ENCODE assay signal across 31 mouse cellular contexts in genomic region chr10:3321406-3321805, GRCm38 (mm10). TPM values are rescaled to one million over a fixed set of nuclear protein-coding genes. Genes with fewer than 3 reads are reported as not detected.
A peak's percentile ranks its signal among the peaks of the same experiment; 100 is the strongest.
DNase-seq lines count a peak whose midpoint lies in the region; TF ChIP-seq lines count a peak whose summit lies in the region.
"Had no signal": no experiment of that assay in that cellular context is flagged by ENCODE, and none has a peak within 500 bp of the region (broad histone marks: within the 10 kb centered on the region; RNA-seq: fewer than 3 reads in every experiment).

No protein-coding gene starts in this region.

- DNase-seq in adrenal gland, adult 2 months: peak; percentile 8
- DNase-seq in adrenal gland, adult 8-10 months: no peak
- DNase-seq in 3134 (ENCODE audit: extremely low read depth, insufficient read length, low spot score) (peak; percentile 56), NIH3T3 (ENCODE audit: low read depth) (peak; percentile 9)
- DNase-seq in fat pad, adult 2 months (ENCODE audit: extremely low read depth, low read depth, low spot score): peak; percentile 67
- no peak for DNase-seq in gastrocnemius, adult 2 months
- no peak for DNase-seq in kidney, postnatal 36 days
- no peak for DNase-seq in right cerebral cortex, postnatal 25 days
- DNase-seq: adrenal gland, postnatal 14 days; cerebellum, adult 11 months; cerebellum, adult 2 months; cerebellum, adult 9-11 months; cerebellum, postnatal 25 days; gastrocnemius, postnatal 14 days; heart, postnatal 10 days; heart, postnatal 4 days; kidney, adult 18-20 months had no signal

- TF ChIP-seq CTCF in gastrocnemius, adult 2 months (IDR thresholded peaks at IDR 0.05): no peak

- intact Hi-C loops in gastrocnemius, adult 2 months (cut with DNase I): no loop called here

- H3K4me3 ChIP-seq in gastrocnemius, adult 2 months: no peak overlapping the region
- H3K4me3 ChIP-seq: embryonic facial prominence, embryonic 12.5 days; embryonic facial prominence, embryonic 15.5 days; forebrain, embryonic 12.5 days; forebrain, embryonic 15.5 days; heart, embryonic 12.5 days; heart, embryonic 15.5 days had no signal

- H3K27ac ChIP-seq in gastrocnemius, adult 2 months: no peak overlapping the region
- H3K27ac ChIP-seq: embryonic facial prominence, embryonic 12.5 days; embryonic facial prominence, embryonic 15.5 days; forebrain, embryonic 12.5 days; forebrain, embryonic 15.5 days; heart, embryonic 15.5 days; hindbrain, embryonic 14.5 days; hindbrain, postnatal 0 days had no signal

RNA-seq across cellular contexts. Expression of gene Ppp1r14c, which starts 44.5 kb away (rescaled TPM):
- total RNA-seq in adrenal gland, adult 2 months (2021): 10 to 100 TPM in 1 of 2 experiments, 1 to 10 TPM in 1; 8.6 to 15.5 TPM
- polyA plus RNA-seq in adrenal gland, adult 2 months (2012; rRNA removed): 7.7 and 10.4 TPM in 2 replicates
- 10 to 100 TPM in 2 of 4 experiments, 1 to 10 TPM in 2; 5.5 to 33.1 (median 13.5) TPM for total RNA-seq in adrenal gland, adult 8-10 months (2022)
- 10 to 100 TPM; 78.5 to 82.6 TPM for total RNA-seq in gastrocnemius, adult 2 months (2021)
- total RNA-seq: common myeloid progenitor, adult 5-6 weeks had no signal

RNA-seq across cellular contexts. Expression of gene H60c, which starts 53.8 kb away (rescaled TPM):
- not detected for total RNA-seq in adrenal gland, adult 2 months (2021)
- polyA plus RNA-seq in adrenal gland, adult 2 months (2012; rRNA removed): 0.07 TPM in 1 of 2 replicates, not detected in the other
- total RNA-seq in adrenal gland, adult 8-10 months (2022): not detected
- total RNA-seq in gastrocnemius, adult 2 months (2021): not detected
- total RNA-seq: adrenal gland, postnatal 14 days; common myeloid progenitor, adult 5-6 weeks; ES-E14; gastrocnemius, postnatal 14 days; gastrocnemius, postnatal 4 days; heart, adult 8-10 months; heart, postnatal 10 days; heart, postnatal 4 days; hindbrain, postnatal 0 days had no signal
- polyA plus RNA-seq: cerebellum, adult 2 months; forebrain, embryonic 12.5 days; forebrain, embryonic 15.5 days; heart, embryonic 12.5 days; heart, embryonic 15.5 days; hindbrain, embryonic 11.5 days; hindbrain, embryonic 14.5 days; hindbrain, postnatal 0 days; inflammation-experienced regulatory T-cells, adult 6 months had no signal

Comparison
In these comparisons a context has a peak if more than half of its experiments do, and no peak if none do; other contexts are left out.
1. DNase-seq: peak in adrenal gland, adult 2 months (single experiment), 3134 (single experiment), NIH3T3 (single experiment) and fat pad, adult 2 months (single experiment); none in adrenal gland, adult 8-10 months (single experiment), gastrocnemius, adult 2 months (single experiment), kidney, postnatal 36 days (0 of 2) and right cerebral cortex, postnatal 25 days (single experiment).